Comparison of ENCODE assay signal across 9 mouse cellular contexts in genomic region chr9:64383021-64383788, GRCm38 (mm10). TPM values are rescaled to one million over a fixed set of nuclear protein-coding genes. Genes with fewer than 3 reads are reported as not detected.
DNase-seq lines count a peak whose midpoint lies in the region; ATAC-seq and TF ChIP-seq lines count a peak whose summit lies in the region.
"Had no signal": no experiment of that assay in that cellular context is flagged by ENCODE, and none has a peak within 500 bp of the region (broad histone marks: within the 10 kb centered on the region; RNA-seq: fewer than 3 reads in every experiment).

No protein-coding gene starts in this region.

- no peaks in the 10 kb centered on the region for H3K36me3 ChIP-seq in embryonic facial prominence, embryonic 14.5 days (ENCODE audit: control insufficient read depth, insufficient read depth, low read length)
- H3K36me3 ChIP-seq in stomach, embryonic 15.5 days: no peaks in the 10 kb centered on the region
- H3K36me3 ChIP-seq: intestine, embryonic 15.5 days had no signal

- 28% methylated on average over 10 of the region's 10 CpGs for WGBS in lung, adult 2 months
- WGBS in embryonic facial prominence, embryonic 14.5 days: 47% methylated on average over 10 of the region's 10 CpGs
- WGBS in stomach, embryonic 15.5 days: 37% methylated on average over 10 of the region's 10 CpGs

- peak; percentile 17 for DNase-seq in heart, postnatal 4 days
- no peak for DNase-seq in heart, postnatal 36 days
- DNase-seq in lung, adult 18-20 months: peak; percentile 8 to 39
- DNase-seq in lung, adult 2 months: no peak
- DNase-seq in embryonic facial prominence, embryonic 14.5 days (ENCODE audit: low spot score): peak; percentile 80
- no peak for DNase-seq in frontal cortex, postnatal 25 days (ENCODE audit: low spot score in 2 of 2)
- DNase-seq: retina, postnatal 1 day had no signal

- no peak for TF ChIP-seq CTCF in lung, adult 2 months (IDR thresholded peaks at IDR 0.05; ENCODE audit: insufficient read depth, low read length)

- intact Hi-C loops in heart, postnatal 36 days (cut with DNase I): no loop called here

- no peak overlapping the region for H3K27ac ChIP-seq in embryonic facial prominence, embryonic 14.5 days (replicated peaks; ENCODE audit: low read depth, low read length)
- no peak overlapping the region for H3K27ac ChIP-seq in stomach, embryonic 15.5 days
- H3K27ac ChIP-seq: intestine, embryonic 15.5 days had no signal

- no peak overlapping the region for H3K4me2 ChIP-seq in embryonic facial prominence, embryonic 14.5 days (ENCODE audit: low read depth, low read length)
- H3K4me2 ChIP-seq in stomach, embryonic 15.5 days: no peak overlapping the region
- H3K4me2 ChIP-seq: intestine, embryonic 15.5 days had no signal

- no peak for TF ChIP-seq POLR2A in lung, adult 2 months (IDR thresholded peaks at IDR 0.05; ENCODE audit: borderline replicate concordance, extremely low read depth, low read depth, low read length)

- peaks cover 52% of the 10 kb centered on the region for H3K27me3 ChIP-seq in embryonic facial prominence, embryonic 14.5 days (replicated peaks; ENCODE audit: control insufficient read depth, insufficient read depth, low read length)
- peaks cover 42% of the 10 kb centered on the region for H3K27me3 ChIP-seq in stomach, embryonic 15.5 days (replicated peaks)

- peaks cover 3% of the 10 kb centered on the region; the same call in 1 of the 2 replicates for H3K9me3 ChIP-seq in embryonic facial prominence, embryonic 14.5 days (ENCODE audit: control insufficient read depth, low read length)
- H3K9me3 ChIP-seq in stomach, embryonic 15.5 days: no peaks in the 10 kb centered on the region
- H3K9me3 ChIP-seq: intestine, embryonic 15.5 days had no signal

- no peak overlapping the region for H3K4me3 ChIP-seq in lung, adult 2 months (replicated peaks; ENCODE audit: extremely low read depth, low read depth, low read length)
- no peak overlapping the region for H3K4me3 ChIP-seq in embryonic facial prominence, embryonic 14.5 days (ENCODE audit: low read depth, low read length)
- H3K4me3 ChIP-seq in stomach, embryonic 15.5 days (replicated peaks): no peak overlapping the region
- H3K4me3 ChIP-seq: intestine, embryonic 15.5 days had no signal

- peaks cover 6% of the 10 kb centered on the region; the same call in 1 of the 2 replicates for H3K4me1 ChIP-seq in lung, adult 2 months (ENCODE audit: control insufficient read depth, insufficient read depth, low read length)
- H3K4me1 ChIP-seq in embryonic facial prominence, embryonic 14.5 days (ENCODE audit: control insufficient read depth, insufficient read depth, low read length): peaks cover 7% of the 10 kb centered on the region; the same call in 1 of the 2 replicates
- peaks cover 15% of the 10 kb centered on the region for H3K4me1 ChIP-seq in stomach, embryonic 15.5 days

- ATAC-seq in embryonic facial prominence, embryonic 14.5 days (ENCODE audit: low read depth): peak; percentile 79
- peak; percentile 48; the same call in 1 of the 2 replicates for ATAC-seq in stomach, embryonic 15.5 days (ENCODE audit: insufficient read depth, low FRiP score, low read depth)
- ATAC-seq: intestine, embryonic 15.5 days had no signal

- no peak overlapping the region for H3K9ac ChIP-seq in embryonic facial prominence, embryonic 14.5 days (ENCODE audit: low read depth, low read length)
- H3K9ac ChIP-seq in stomach, embryonic 15.5 days: no peak overlapping the region
- H3K9ac ChIP-seq: intestine, embryonic 15.5 days had no signal

RNA-seq across cellular contexts. Expression of gene Megf11, which starts 2.2 kb away (rescaled TPM):
- 1 to 10 TPM; 1.0 to 1.7 TPM for total RNA-seq in heart, postnatal 4 days (2021)
- 1 to 10 TPM; 1.6 to 4.6 TPM for total RNA-seq in heart, postnatal 36 days (2021)
- polyA plus RNA-seq in lung, adult 2 months (2012; rRNA removed): 0.52 and 0.67 TPM in 2 replicates
- 1.1 and 1.3 TPM in 2 replicates for polyA plus RNA-seq in embryonic facial prominence, embryonic 14.5 days (2014; fragmentation: Nextera tagmentation; extraction: Ambion mirVana)
- polyA plus RNA-seq in stomach, embryonic 15.5 days (2015; fragmentation: Nextera tagmentation; extraction: Ambion mirVana): 1.2 and 1.4 TPM in 2 replicates

RNA-seq across cellular contexts. Expression of gene Dis3l, which starts 42.1 kb away (rescaled TPM):
- 10 to 100 TPM; 21.6 to 22.1 TPM for total RNA-seq in heart, postnatal 4 days (2021)
- 10 to 100 TPM; 24.8 to 28.1 TPM for total RNA-seq in heart, postnatal 36 days (2021)
- 8.2 and 8.9 TPM in 2 replicates for polyA plus RNA-seq in lung, adult 2 months (2012; rRNA removed)
- 19.5 and 19.6 TPM in 2 replicates for polyA plus RNA-seq in embryonic facial prominence, embryonic 14.5 days (2014; fragmentation: Nextera tagmentation; extraction: Ambion mirVana)
- 17.9 and 20.4 TPM in 2 replicates for polyA plus RNA-seq in stomach, embryonic 15.5 days (2015; fragmentation: Nextera tagmentation; extraction: Ambion mirVana)

Comparison
In these comparisons a context has a peak if more than half of its experiments do, and no peak if none do; other contexts are left out.
1. DNase-seq: peak in heart, postnatal 4 days (single experiment), lung, adult 18-20 months (2 of 2) and embryonic facial prominence, embryonic 14.5 days (single experiment); none in heart, postnatal 36 days (0 of 2), lung, adult 2 months (single experiment) and frontal cortex, postnatal 25 days (0 of 2).